Mouse (Mus musculus): ENCODE data around the gene Atxn7l1. TPM values are rescaled to one million over a fixed set of nuclear protein-coding genes. Genes with fewer than 3 reads are reported as not detected.
A peak's percentile ranks its signal among the peaks of the same experiment; 100 is the strongest.

The Atxn7l1 gene
- total RNA-seq, 1 experiment from 2014 or later = 29.1 TPM

- ATAC-seq (replicated peaks in 1 of 2; ENCODE audit: insufficient read depth in 1 of 2, low FRiP score in 2 of 2, low TSS enrichment in 1 of 2, low read depth in 1 of 2, poor library complexity in 2 of 2, severe bottlenecking in 2 of 2) = no peak
These were observed 129.9 kb downstream of the Atxn7l1 start for GRCm38 (mm10) chr12:33277427-33277826.

- no peak for ATAC-seq (replicated peaks in 1 of 2; ENCODE audit: insufficient read depth in 1 of 2, low FRiP score in 2 of 2, low TSS enrichment in 1 of 2, low read depth in 1 of 2, poor library complexity in 2 of 2, severe bottlenecking in 2 of 2)
These were observed 131.7 kb downstream of the Atxn7l1 start for GRCm38 (mm10) chr12:33279159-33279558.

GRCm38 (mm10) chr12:33280805-33281204 lies 133.3 kb downstream of the Atxn7l1 start:
- ATAC-seq (replicated peaks in 1 of 2; ENCODE audit: insufficient read depth in 1 of 2, low FRiP score in 2 of 2, low TSS enrichment in 1 of 2, low read depth in 1 of 2, poor library complexity in 2 of 2, severe bottlenecking in 2 of 2) = peak in 1 of 2 experiments; percentile 54; a peak in 2 of 4 replicates

GRCm38 (mm10) chr12:33284344-33284936 lies 136.9 kb downstream of the Atxn7l1 start:
- no peak for ATAC-seq (replicated peaks in 1 of 2; ENCODE audit: insufficient read depth in 1 of 2, low FRiP score in 2 of 2, low TSS enrichment in 1 of 2, low read depth in 1 of 2, poor library complexity in 2 of 2, severe bottlenecking in 2 of 2)

GRCm38 (mm10) chr12:33285354-33285753 lies 137.9 kb downstream of the Atxn7l1 start:
- ATAC-seq (replicated peaks in 1 of 2; ENCODE audit: insufficient read depth in 1 of 2, low FRiP score in 2 of 2, low TSS enrichment in 1 of 2, low read depth in 1 of 2, poor library complexity in 2 of 2, severe bottlenecking in 2 of 2) = peak in 1 of 2 experiments; percentile 34; a peak in 1 of 4 replicates

GRCm38 (mm10) chr12:33285933-33286649 lies 138.6 kb downstream of the Atxn7l1 start:
- no peak for ATAC-seq (replicated peaks in 1 of 2; ENCODE audit: insufficient read depth in 1 of 2, low FRiP score in 2 of 2, low TSS enrichment in 1 of 2, low read depth in 1 of 2, poor library complexity in 2 of 2, severe bottlenecking in 2 of 2)

- ATAC-seq (replicated peaks in 1 of 2; ENCODE audit: insufficient read depth in 1 of 2, low FRiP score in 2 of 2, low TSS enrichment in 1 of 2, low read depth in 1 of 2, poor library complexity in 2 of 2, severe bottlenecking in 2 of 2) = no peak
These were observed 140.2 kb downstream of the Atxn7l1 start for GRCm38 (mm10) chr12:33287686-33288085.

GRCm38 (mm10) chr12:33288746-33289145 lies 141.3 kb downstream of the Atxn7l1 start:
- no peak for ATAC-seq (replicated peaks in 1 of 2; ENCODE audit: insufficient read depth in 1 of 2, low FRiP score in 2 of 2, low TSS enrichment in 1 of 2, low read depth in 1 of 2, poor library complexity in 2 of 2, severe bottlenecking in 2 of 2)

GRCm38 (mm10) chr12:33302070-33302469 lies 154.6 kb downstream of the Atxn7l1 start:
- peak; percentile 62 to 64 for ATAC-seq (replicated peaks in 1 of 2; ENCODE audit: insufficient read depth in 1 of 2, low FRiP score in 2 of 2, low TSS enrichment in 1 of 2, low read depth in 1 of 2, poor library complexity in 2 of 2, severe bottlenecking in 2 of 2)

- ATAC-seq (replicated peaks in 1 of 2; ENCODE audit: insufficient read depth in 1 of 2, low FRiP score in 2 of 2, low TSS enrichment in 1 of 2, low read depth in 1 of 2, poor library complexity in 2 of 2, severe bottlenecking in 2 of 2) = peak; percentile 50 to 82
These were observed 155.3 kb downstream of the Atxn7l1 start for GRCm38 (mm10) chr12:33302523-33303383.

GRCm38 (mm10) chr12:33303384-33303770 lies 155.9 kb downstream of the Atxn7l1 start:
- no peak for ATAC-seq (replicated peaks in 1 of 2; ENCODE audit: insufficient read depth in 1 of 2, low FRiP score in 2 of 2, low TSS enrichment in 1 of 2, low read depth in 1 of 2, poor library complexity in 2 of 2, severe bottlenecking in 2 of 2)

- ATAC-seq (replicated peaks in 1 of 2; ENCODE audit: insufficient read depth in 1 of 2, low FRiP score in 2 of 2, low TSS enrichment in 1 of 2, low read depth in 1 of 2, poor library complexity in 2 of 2, severe bottlenecking in 2 of 2) = no peak
These were observed 157.6 kb downstream of the Atxn7l1 start for GRCm38 (mm10) chr12:33305106-33305505.

GRCm38 (mm10) chr12:33306476-33306875 lies 159.0 kb downstream of the Atxn7l1 start:
- ATAC-seq (replicated peaks in 1 of 2; ENCODE audit: insufficient read depth in 1 of 2, low FRiP score in 2 of 2, low TSS enrichment in 1 of 2, low read depth in 1 of 2, poor library complexity in 2 of 2, severe bottlenecking in 2 of 2) = no peak

GRCm38 (mm10) chr12:33308668-33309067 lies 161.2 kb downstream of the Atxn7l1 start:
- no peak for ATAC-seq (replicated peaks in 1 of 2; ENCODE audit: insufficient read depth in 1 of 2, low FRiP score in 2 of 2, low TSS enrichment in 1 of 2, low read depth in 1 of 2, poor library complexity in 2 of 2, severe bottlenecking in 2 of 2)

- peak; percentile 67 to 73 for ATAC-seq (replicated peaks in 1 of 2; ENCODE audit: insufficient read depth in 1 of 2, low FRiP score in 2 of 2, low TSS enrichment in 1 of 2, low read depth in 1 of 2, poor library complexity in 2 of 2, severe bottlenecking in 2 of 2)
These were observed 166.6 kb downstream of the Atxn7l1 start for GRCm38 (mm10) chr12:33313828-33314671.

- peak; percentile 68 to 85 for ATAC-seq (replicated peaks in 1 of 2; ENCODE audit: insufficient read depth in 1 of 2, low FRiP score in 2 of 2, low TSS enrichment in 1 of 2, low read depth in 1 of 2, poor library complexity in 2 of 2, severe bottlenecking in 2 of 2)
These were observed 167.6 kb downstream of the Atxn7l1 start for GRCm38 (mm10) chr12:33314924-33315643.

- ATAC-seq (replicated peaks in 1 of 2; ENCODE audit: insufficient read depth in 1 of 2, low FRiP score in 2 of 2, low TSS enrichment in 1 of 2, low read depth in 1 of 2, poor library complexity in 2 of 2, severe bottlenecking in 2 of 2) = no peak
These were observed 168.3 kb downstream of the Atxn7l1 start for GRCm38 (mm10) chr12:33315804-33316203.

Measured in hematopoietic stem cell, adult 5-6 weeks (primary cell).